Mouse (Mus musculus) adrenal gland, adult 8-10 months (tissue): ENCODE data around the gene Ddx55. TPM values are rescaled to one million over a fixed set of nuclear protein-coding genes. Genes with fewer than 3 reads are reported as not detected.

ENCODE experiments used
- DNase-seq: peaks from one replicate; pipeline ENCODE4 v3.0.0; 2022
- total RNA-seq, 4 experiments: library from RNA; stranded (reverse); gene quantifications; 2 replicates each; pipeline ENCODE4 v1.2.4; 2022

The Ddx55 gene
- total RNA-seq, 4 experiments from 2014 or later, result 13.4 to 28.4 (median 22.0) TPM

DNA sequence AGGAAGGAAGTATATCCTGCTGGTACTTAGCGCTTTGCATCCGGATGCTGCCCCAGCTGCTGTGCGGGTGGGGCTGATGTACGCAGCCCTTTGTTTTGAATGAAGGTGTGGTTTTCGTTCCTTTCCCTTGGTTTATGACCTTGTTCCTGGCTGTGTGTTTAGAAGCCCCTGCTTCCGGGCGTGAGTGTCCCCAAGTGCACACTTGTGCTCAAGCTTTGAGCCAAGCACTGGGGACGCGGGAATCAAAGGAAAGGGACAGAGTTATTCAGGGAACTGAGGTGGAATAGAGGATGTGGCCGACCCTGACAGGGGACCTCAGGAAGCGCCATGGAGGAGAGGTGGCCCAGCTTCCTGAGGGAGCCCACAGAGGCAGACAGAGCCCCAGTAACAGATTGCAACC lies 62.0 kb downstream of the Ddx55 start:
- no peak for DNase-seq

DNA sequence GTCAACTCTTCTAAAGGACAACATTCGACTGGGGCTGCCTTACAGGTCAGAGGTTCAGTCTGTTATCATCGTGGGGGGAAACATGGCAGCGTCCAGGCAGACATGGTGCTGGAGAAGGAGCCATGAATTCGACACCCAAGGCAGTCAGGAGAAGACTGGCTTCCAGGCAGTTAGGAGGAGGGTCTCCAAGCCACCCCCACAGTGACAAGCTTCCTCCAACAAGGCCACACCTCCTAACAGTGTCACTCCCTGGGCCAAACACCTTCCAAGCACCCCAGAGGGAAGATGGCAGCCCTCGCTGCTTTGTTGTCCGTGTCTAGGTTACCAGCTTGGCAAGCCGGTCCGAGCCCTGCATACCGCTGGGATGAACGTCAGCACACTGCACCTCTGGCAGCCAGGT lies 66.0 kb downstream of the Ddx55 start:
- DNase-seq, result no peak

Other genes starting within 250 kb of the Ddx55 start
- 10 to 100 TPM in 2 of 4 experiments, 1 to 10 TPM in 2; 9.3 to 17.8 (median 12.9) TPM for gene Mphosph9, start 224.9 kb upstream of the Ddx55 start, total RNA-seq
- gene 2810006K23Rik, start 224.8 kb upstream of the Ddx55 start, total RNA-seq, result 10 to 100 TPM; 14.8 to 19.7 (median 15.9) TPM
- 100 to 1,000 TPM; 125 to 175 (median 144) TPM for gene Cdk2ap1, start 189.8 kb upstream of the Ddx55 start, total RNA-seq
- gene Sbno1, start 126.9 kb upstream of the Ddx55 start, total RNA-seq, result 100 to 1,000 TPM in 2 of 4 experiments, 10 to 100 TPM in 2; 86.8 to 120 (median 107) TPM
- gene Kmt5a, start 112.9 kb upstream of the Ddx55 start, total RNA-seq, result 100 to 1,000 TPM; 107 to 196 (median 137) TPM
- 10 to 100 TPM; 26.3 to 29.7 (median 29.2) TPM for gene Rilpl2, start 74.5 kb upstream of the Ddx55 start, total RNA-seq
- gene Snrnp35, start 69.7 kb upstream of the Ddx55 start, total RNA-seq, result 10 to 100 TPM; 17.1 to 23.2 (median 17.5) TPM
- gene Rilpl1, start 21.5 kb upstream of the Ddx55 start, total RNA-seq, result 10 to 100 TPM; 16.1 to 26.7 (median 21.0) TPM
- 100 to 1,000 TPM; 179 to 244 (median 222) TPM for gene Tmed2, start 12.2 kb upstream of the Ddx55 start, total RNA-seq
- gene Eif2b1, start 26.3 kb downstream of the Ddx55 start, total RNA-seq, result 10 to 100 TPM; 41.9 to 46.9 (median 45.6) TPM
- 10 to 100 TPM; 30.5 to 50.1 (median 40.8) TPM for gene Gtf2h3, start 26.3 kb downstream of the Ddx55 start, total RNA-seq
- gene Atp6v0a2, start 75.7 kb downstream of the Ddx55 start, total RNA-seq, result 10 to 100 TPM; 81.1 to 95.2 (median 84.6) TPM
- gene Dnah10, start 172.2 kb downstream of the Ddx55 start, total RNA-seq, result 10 to 100 TPM in 1 of 4 experiments, 1 to 10 TPM in 3; 1.7 to 10.5 (median 5.8) TPM